Mouse (Mus musculus) neural tube, embryonic 14.5 days (tissue): Measurements from ENCODE around the gene Hfe. TPM values are rescaled to one million over a fixed set of nuclear protein-coding genes. Genes with fewer than 3 reads are reported as not detected.

Experiments used
- ATAC-seq: fragments of 200-750 bp; cut with Nextera tagmentation; 2 replicates; pipeline ENCODE4 v1.8.0; 2017; ENCODE audit warnings: low read depth, mild to moderate bottlenecking, moderate TSS enrichment, moderate library complexity
- H3K27ac ChIP-seq: fragments of 300-500 bp; sonication (generic); 2 replicates; pipeline ENCODE4 v1.5.1; 2014; ENCODE audit warnings: low read depth, mild to moderate bottlenecking, control low read depth, low read length, moderate library complexity, mixed read lengths
- H3K27me3 ChIP-seq: fragments of 300-500 bp; sonication (generic); 2 replicates; pipeline ENCODE4 v1.6.1; 2014; ENCODE audit warnings: low read length; ENCODE audit not compliant: control insufficient read depth, insufficient read depth
- H3K36me3 ChIP-seq: fragments of 300-500 bp; sonication (generic); 2 replicates; pipeline ENCODE4 v1.6.1; 2014; ENCODE audit warnings: low read length, mixed read lengths; ENCODE audit not compliant: control insufficient read depth, insufficient read depth
- H3K4me1 ChIP-seq: fragments of 300-500 bp; sonication (generic); 2 replicates; pipeline ENCODE4 v1.6.1; 2014; ENCODE audit warnings: low read length; ENCODE audit not compliant: control insufficient read depth, insufficient read depth
- H3K4me2 ChIP-seq: fragments of 300-500 bp; sonication (generic); 2 replicates; pipeline ENCODE4 v1.6.1; 2014; ENCODE audit warnings: mild to moderate bottlenecking, low read depth, low read length, control low read depth
- H3K4me3 ChIP-seq: fragments of 300-500 bp; sonication (generic); 2 replicates; pipeline ENCODE4 v1.5.1; 2014; ENCODE audit warnings: low read depth, low read length, control low read depth, mixed read lengths
- H3K9ac ChIP-seq: fragments of 300-500 bp; sonication (generic); replicated peaks from 2 replicates; pipeline ENCODE4 v1.6.1; 2014; ENCODE audit warnings: low read depth, mild to moderate bottlenecking, control low read depth, low read length, mixed read lengths
- H3K9me3 ChIP-seq: fragments of 300-500 bp; sonication (generic); 2 replicates; pipeline ENCODE4 v1.6.1; 2016; ENCODE audit warnings: low read length; ENCODE audit not compliant: control insufficient read depth
- WGBS: fragments of 180-500 bp; shearing (Covaris S2); extraction: QIAGEN DNeasy Blood & Tissue Kit; methylation state at CpG from one replicate; pipeline ENCODE4 v1.1.7; 2014; 5-methylcytosine and 5-hydroxymethylcytosine counted together
- microRNA-seq: library from miRNA; unstranded; fragments of <30 nt; microRNA quantifications from one replicate; pipeline ENCODE4, GENCODE M21; 2016
- polyA plus RNA-seq: library from polyadenylated mRNA; unstranded; fragments of >200 nt; fragmentation: Nextera tagmentation; extraction: Ambion mirVana; gene quantifications from 2 replicates; pipeline ENCODE4 v1.2.1, GENCODE M21; 2014

Gene Hfe
- polyA plus RNA-seq, 1 experiment from 2014 or later: 2.4 TPM

- H3K4me3 ChIP-seq: no peak overlapping the region
- no peaks in the 10 kb centered on the region for H3K4me1 ChIP-seq
- ATAC-seq: no peak
- H3K36me3 ChIP-seq: no peaks in the 10 kb centered on the region
- H3K9me3 ChIP-seq: no peaks in the 10 kb centered on the region
- no peaks in the 10 kb centered on the region for H3K27me3 ChIP-seq
- H3K9ac ChIP-seq: no peak overlapping the region
- H3K27ac ChIP-seq: no peak overlapping the region
- WGBS: 74% methylated on average over 6 of the region's 6 CpGs
- no peak overlapping the region for H3K4me2 ChIP-seq
Observed at GRCm38 (mm10) chr13:23659636-23660366, 50.9 kb downstream of the Hfe start.

Small RNA genes lying within 50 kb of the gene (microRNA-seq; reads per million reads assigned to microRNA genes)
- gene Gm44314: not detected
- gene Gm44350: not detected
- gene Gm44484: not detected

Other genes starting within 250 kb of the Hfe start
- gene Btn1a1, start 245.0 kb downstream of the Hfe start, polyA plus RNA-seq: 0.17 TPM in 1 of 2 replicates, not detected in the other
- gene Btn2a2, start 222.0 kb downstream of the Hfe start, polyA plus RNA-seq: not detected in 2 replicates
- 1.7 and 2.1 TPM in 2 replicates for gene Hist1h4h, start 179.8 kb downstream of the Hfe start, polyA plus RNA-seq
- not detected in 2 replicates for gene Hist1h2af, start 176.9 kb downstream of the Hfe start, polyA plus RNA-seq
- gene Hist1h3g, start 175.4 kb downstream of the Hfe start, polyA plus RNA-seq: 0.72 TPM in 1 of 2 replicates, not detected in the other
- 0.33 TPM in 1 of 2 replicates, not detected in the other for gene Hist1h2bh, start 167.5 kb downstream of the Hfe start, polyA plus RNA-seq
- gene Hist1h3f, start 166.8 kb downstream of the Hfe start, polyA plus RNA-seq: 0.52 TPM in 1 of 2 replicates, not detected in the other
- not detected in 2 replicates for gene Hist1h4f, start 159.2 kb downstream of the Hfe start, polyA plus RNA-seq
- 0.07 and 0.13 TPM in 2 replicates for gene Hist1h1d, start 157.6 kb downstream of the Hfe start, polyA plus RNA-seq
- gene Hist1h3e, start 148.5 kb downstream of the Hfe start, polyA plus RNA-seq: 1.9 and 2.4 TPM in 2 replicates
- 11.7 and 12.9 TPM in 2 replicates for gene Hist1h2ae, start 139.6 kb downstream of the Hfe start, polyA plus RNA-seq
- 0.75 and 1.1 TPM in 2 replicates for gene Hist1h2bg, start 139.5 kb downstream of the Hfe start, polyA plus RNA-seq
- 0.94 TPM in 1 of 2 replicates, not detected in the other for gene Hist1h2bf, start 136.7 kb downstream of the Hfe start, polyA plus RNA-seq
- 1.1 TPM in 1 of 2 replicates, not detected in the other for gene Hist1h2ad, start 136.5 kb downstream of the Hfe start, polyA plus RNA-seq
- gene Hist1h3d, start 135.1 kb downstream of the Hfe start, polyA plus RNA-seq: 0.50 and 1.1 TPM in 2 replicates
- 23.6 and 25.2 TPM in 2 replicates for gene Hist1h4d, start 129.3 kb downstream of the Hfe start, polyA plus RNA-seq
- gene Hist1h2be, start 89.7 kb downstream of the Hfe start, polyA plus RNA-seq: 1.1 and 1.3 TPM in 2 replicates
- gene Hist1h1e, start 88.3 kb downstream of the Hfe start, polyA plus RNA-seq: 3.3 and 4.3 TPM in 2 replicates
- gene Hist1h2ac, start 26.9 kb downstream of the Hfe start, polyA plus RNA-seq: 0.17 and 0.41 TPM in 2 replicates
- 11.6 and 20.8 TPM in 2 replicates for gene Hist1h2bc, start 26.7 kb downstream of the Hfe start, polyA plus RNA-seq
- gene Hist1h1t, start 15.0 kb downstream of the Hfe start, polyA plus RNA-seq: not detected in 2 replicates
- 2.1 and 3.5 TPM in 2 replicates for gene Hist1h4c, start 12.4 kb downstream of the Hfe start, polyA plus RNA-seq
- 5.3 and 8.4 TPM in 2 replicates for gene Hist1h1c, start 28.0 kb upstream of the Hfe start, polyA plus RNA-seq
- gene Hist1h3c, start 34.7 kb upstream of the Hfe start, polyA plus RNA-seq: not detected in 2 replicates
- not detected in 2 replicates for gene Hist1h2bb, start 35.9 kb upstream of the Hfe start, polyA plus RNA-seq
- gene Hist1h2ab, start 40.3 kb upstream of the Hfe start, polyA plus RNA-seq: 3.5 and 4.0 TPM in 2 replicates
- 0.51 and 1.3 TPM in 2 replicates for gene Hist1h3b, start 41.4 kb upstream of the Hfe start, polyA plus RNA-seq
- gene Hist1h4b, start 46.2 kb upstream of the Hfe start, polyA plus RNA-seq: 1.8 TPM in 1 of 2 replicates, not detected in the other
- gene Hist1h4a, start 50.4 kb upstream of the Hfe start, polyA plus RNA-seq: not detected in 2 replicates
- 0.75 and 1.2 TPM in 2 replicates for gene Hist1h3a, start 51.5 kb upstream of the Hfe start, polyA plus RNA-seq
- gene Hist1h1a, start 52.8 kb upstream of the Hfe start, polyA plus RNA-seq: not detected in 2 replicates
- not detected in 2 replicates for gene Trim38, start 59.1 kb upstream of the Hfe start, polyA plus RNA-seq
- not detected in 2 replicates for gene Slc17a2, start 96.1 kb upstream of the Hfe start, polyA plus RNA-seq
- gene Slc17a3, start 128.6 kb upstream of the Hfe start, polyA plus RNA-seq: not detected in 2 replicates
- gene Slc17a1, start 156.9 kb upstream of the Hfe start, polyA plus RNA-seq: not detected in 2 replicates
- gene Slc17a4, start 204.2 kb upstream of the Hfe start, polyA plus RNA-seq: 0.08 and 0.19 TPM in 2 replicates
- gene Hist1h2ba, start 223.3 kb upstream of the Hfe start, polyA plus RNA-seq: not detected in 2 replicates
- not detected in 2 replicates for gene Hist1h2aa, start 223.6 kb upstream of the Hfe start, polyA plus RNA-seq